Mouse (Mus musculus) G1E (cell line): ENCODE data around the gene Slc1a4. TPM values are rescaled to one million over a fixed set of nuclear protein-coding genes. Genes with fewer than 3 reads are reported as not detected.

Experiments used
- ATAC-seq: 2 replicates; pipeline ENCODE4 v1.8.0; 2016; ENCODE audit warnings: mild to moderate bottlenecking; ENCODE audit not compliant: insufficient number of reproducible peaks, poor library complexity, low FRiP score, severe bottlenecking; ENCODE audit errors: extremely low read depth
- DNase-seq: peaks from one replicate; pipeline ENCODE4 v3.0.0; 2012; ENCODE audit warnings: low spot score
- H3K27me3 ChIP-seq: 2 replicates; pipeline ENCODE4 v1.6.1; 2012; ENCODE audit warnings: mild to moderate bottlenecking, low read length, inconsistent platforms; ENCODE audit not compliant: insufficient read depth
- H3K36me3 ChIP-seq: replicated peaks from 2 replicates; pipeline ENCODE3; 2012; ENCODE audit warnings: mild to moderate bottlenecking, inconsistent platforms
- H3K4me1 ChIP-seq: 2 replicates; pipeline ENCODE4 v1.6.1; 2012; ENCODE audit warnings: low read depth, low read length, inconsistent platforms, mixed read lengths; ENCODE audit not compliant: insufficient read depth
- H3K4me3 ChIP-seq: 2 replicates; pipeline ENCODE4 v1.5.1; 2012; ENCODE audit warnings: low read depth, mild to moderate bottlenecking, inconsistent platforms, low read length, moderate library complexity, mixed read lengths
- H3K9me3 ChIP-seq: replicated peaks from 2 replicates; pipeline ENCODE4 v1.6.1; 2012; ENCODE audit warnings: inconsistent platforms
- CTCF ChIP-seq: IDR thresholded peaks from 2 replicates; pipeline ENCODE4 v1.5.1; 2012; ENCODE audit warnings: low read depth, low read length, inconsistent platforms, mixed read lengths
- GATA1 ChIP-seq: IDR thresholded peaks from 2 replicates; pipeline ENCODE4 v1.6.1; 2012; ENCODE audit warnings: borderline replicate concordance, low read length, inconsistent platforms, mixed read lengths
- GATA2 ChIP-seq: IDR thresholded peaks from 2 replicates; pipeline ENCODE4 v1.6.1; 2012; ENCODE audit warnings: low read depth, low read length, inconsistent platforms, borderline replicate concordance
- POLR2AphosphoS5 ChIP-seq: IDR thresholded peaks from 2 replicates; pipeline ENCODE4 v1.6.1; 2012; ENCODE audit warnings: low read depth, low read length, inconsistent platforms; ENCODE audit not compliant: insufficient replicate concordance
- TAL1 ChIP-seq: conservative IDR thresholded peaks from 2 replicates; pipeline ENCODE4 v1.6.1; 2012; ENCODE audit warnings: low read depth, low read length, inconsistent platforms, mixed read lengths
- polyA plus RNA-seq: library from polyadenylated mRNA; stranded (reverse); fragments of >175 nt; gene quantifications from 2 replicates; pipeline ENCODE4 v1.2.3, GENCODE M21; 2012
- total RNA-seq, 2 experiments: library from RNA; stranded (forward) in 1 of 2; stranded (reverse) in 1 of 2; fragments of 200-1000 nt in 1 of 2; fragments of >200 nt in 1 of 2; fragmentation: Nextera tagmentation in 1 of 2; gene quantifications; 2 replicates each; pipeline ENCODE4 v1.2.3; 2014 to 2017

Slc1a4 gene
- total and polyA plus RNA-seq, 3 experiments, result 0.71 to 7.2 (median 6.1) TPM

DNA sequence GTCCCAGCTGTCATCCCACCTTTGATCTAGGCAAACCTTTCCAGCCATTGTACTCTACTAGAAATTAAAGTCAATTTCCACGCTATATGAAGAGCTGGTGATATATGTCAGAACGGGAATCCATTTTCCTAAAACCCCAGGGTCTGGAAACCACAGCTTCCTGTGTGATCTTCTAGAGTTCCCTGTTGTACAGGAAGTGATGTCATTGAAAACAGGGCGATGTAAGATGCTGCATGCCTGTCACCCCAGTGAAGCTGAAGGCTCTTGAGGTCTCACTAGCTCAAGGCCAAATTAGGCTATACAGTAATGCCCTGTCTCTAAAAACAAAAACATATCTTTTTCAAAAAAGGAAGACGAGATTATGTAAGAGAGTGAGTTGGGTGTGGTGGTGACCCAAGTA is 31.2 kb downstream of the Slc1a4 start:
- TF ChIP-seq POLR2AphosphoS5 (no peak), GATA1 (no peak), CTCF (no peak), TAL1 (no peak), GATA2 (no peak)
- Histone ChIP-seq H3K27me3 (0 out of 2 replicates have a peak, but pooled peaks cover 3% of the 10 kb centered on the region), H3K9me3 (no peaks in the 10 kb centered on the region), H3K4me3 (no peak overlapping the region), H3K36me3 (peaks cover 37% of the 10 kb centered on the region), H3K4me1 (peaks cover 3% of the 10 kb centered on the region)
- no peak for DNase-seq
- no peak for ATAC-seq

DNA sequence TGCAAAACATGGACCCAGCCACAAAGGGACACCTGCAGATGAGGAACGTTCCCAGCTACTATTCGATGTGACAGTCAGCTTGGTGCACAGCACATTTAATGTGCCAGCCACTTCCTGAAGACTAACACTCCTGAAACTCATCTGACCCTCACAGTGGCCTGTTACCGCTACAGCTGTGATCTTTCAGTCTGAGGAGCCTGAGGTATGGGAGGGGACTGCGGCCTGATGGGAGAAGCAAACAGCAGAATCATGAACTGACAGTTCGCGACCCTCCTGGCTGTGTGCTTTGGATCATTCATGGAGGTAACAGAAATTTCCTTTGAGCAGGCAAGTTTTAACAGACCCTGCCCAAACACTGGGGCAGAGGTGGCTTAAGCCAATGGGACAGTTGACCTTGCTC is 31.7 kb downstream of the Slc1a4 start:
- Histone ChIP-seq H3K4me1 (peaks cover 3% of the 10 kb centered on the region), H3K36me3 (peaks cover 32% of the 10 kb centered on the region), H3K27me3 (0 out of 2 replicates have a peak, but pooled peaks cover 3% of the 10 kb centered on the region), H3K4me3 (no peak overlapping the region), H3K9me3 (no peaks in the 10 kb centered on the region)
- DNase-seq, result no peak
- TF ChIP-seq TAL1, result no peak
- no peak for TF ChIP-seq GATA1
- TF ChIP-seq POLR2AphosphoS5, result no peak
- no peak for TF ChIP-seq CTCF
- no peak for TF ChIP-seq GATA2
- no peak for ATAC-seq

DNA sequence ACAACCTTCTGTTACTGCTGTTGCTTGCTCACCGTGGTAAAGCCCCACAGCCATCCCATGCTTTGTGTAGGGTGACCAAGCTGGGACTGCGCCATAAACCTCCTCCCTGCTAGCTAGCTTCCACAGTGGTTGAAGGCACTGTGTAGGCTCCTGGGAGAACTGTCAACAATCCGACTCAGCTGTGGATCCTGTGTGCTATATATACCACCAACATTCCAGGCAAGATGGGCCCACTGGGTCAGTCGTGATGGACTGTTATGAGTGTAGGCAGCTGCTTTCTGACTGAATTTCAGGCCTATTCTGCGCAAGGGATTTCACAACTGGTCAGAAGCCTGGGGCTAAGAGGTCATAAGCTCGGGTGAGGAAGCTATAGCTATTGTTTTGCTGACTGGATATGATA is 32.6 kb downstream of the Slc1a4 start:
- ATAC-seq (no peak), DNase-seq (no peak)
- no peak for TF ChIP-seq TAL1
- TF ChIP-seq POLR2AphosphoS5, result no peak
- no peak for TF ChIP-seq GATA1
- TF ChIP-seq GATA2, result no peak
- TF ChIP-seq CTCF, result no peak
- Histone ChIP-seq H3K27me3 (0 out of 2 replicates have a peak, but pooled peaks cover 3% of the 10 kb centered on the region), H3K4me1 (no peaks in the 10 kb centered on the region), H3K36me3 (peaks cover 23% of the 10 kb centered on the region), H3K9me3 (no peaks in the 10 kb centered on the region), H3K4me3 (no peak overlapping the region)

DNA sequence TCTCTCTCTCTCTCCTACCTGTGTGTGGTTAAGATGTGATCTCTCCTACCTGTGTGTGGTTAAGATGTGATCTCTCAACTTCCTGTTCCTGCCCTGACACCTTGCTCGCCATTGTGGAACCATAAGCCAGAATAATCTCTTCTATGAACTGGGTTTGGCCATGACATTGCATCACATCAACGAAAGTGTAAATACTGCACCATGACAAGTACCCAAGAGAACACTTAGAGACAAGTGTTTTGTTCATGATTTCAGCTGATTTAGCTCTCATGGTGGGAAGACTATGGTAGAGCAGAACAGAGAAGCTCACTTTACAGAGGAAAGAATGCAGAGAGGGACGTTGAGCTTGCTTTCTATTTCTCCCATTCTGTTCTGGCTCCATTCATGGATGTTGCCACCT is 48.0 kb downstream of the Slc1a4 start:
- DNase-seq, result no peak
- TF ChIP-seq TAL1 (no peak), CTCF (no peak), GATA1 (no peak), GATA2 (no peak), POLR2AphosphoS5 (no peak)
- Histone ChIP-seq H3K4me1 (no peaks in the 10 kb centered on the region), H3K27me3 (0 out of 2 replicates have a peak, but pooled peaks cover 4% of the 10 kb centered on the region), H3K36me3 (no peaks in the 10 kb centered on the region), H3K4me3 (no peak overlapping the region), H3K9me3 (peaks cover 2% of the 10 kb centered on the region)
- no peak for ATAC-seq

DNA sequence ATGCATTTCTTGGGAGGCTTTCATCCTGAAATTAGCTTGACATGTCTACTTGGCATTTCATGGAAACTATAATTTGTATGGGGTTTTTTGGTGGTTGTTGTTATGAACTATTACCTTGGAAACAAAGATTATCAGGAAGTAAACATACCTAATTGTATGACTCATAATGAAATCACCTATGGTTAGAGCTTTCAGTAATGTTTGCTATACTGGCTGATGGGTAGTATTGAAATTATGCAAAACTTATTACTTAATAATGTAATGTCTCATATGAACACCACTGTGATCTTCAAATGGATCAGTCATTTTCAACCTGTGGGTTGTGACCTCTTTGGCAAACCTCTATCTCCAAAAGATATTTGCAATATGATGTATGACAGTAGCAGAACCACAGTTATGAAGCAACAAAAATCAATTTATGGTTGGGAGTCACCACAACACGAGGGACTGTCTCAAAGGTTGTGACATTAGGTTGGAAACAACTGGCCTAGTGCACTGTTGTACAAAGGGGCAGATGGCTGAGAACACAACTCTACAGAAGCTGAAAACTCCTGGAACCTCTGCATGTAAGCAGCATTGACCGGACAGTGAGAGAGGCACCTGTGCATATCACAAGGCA is 49.8 kb downstream of the Slc1a4 start:
- Histone ChIP-seq H3K4me1 (no peaks in the 10 kb centered on the region), H3K36me3 (no peaks in the 10 kb centered on the region), H3K4me3 (no peak overlapping the region), H3K27me3 (peaks cover 7% of the 10 kb centered on the region; the same call in 1 of the 2 replicates), H3K9me3 (no peaks in the 10 kb centered on the region; the same call in 1 of the 2 replicates)
- DNase-seq (no peak), ATAC-seq (no peak)
- TF ChIP-seq GATA2, result no peak
- TF ChIP-seq POLR2AphosphoS5, result no peak
- TF ChIP-seq GATA1, result no peak
- no peak for TF ChIP-seq TAL1
- no peak for TF ChIP-seq CTCF

DNA sequence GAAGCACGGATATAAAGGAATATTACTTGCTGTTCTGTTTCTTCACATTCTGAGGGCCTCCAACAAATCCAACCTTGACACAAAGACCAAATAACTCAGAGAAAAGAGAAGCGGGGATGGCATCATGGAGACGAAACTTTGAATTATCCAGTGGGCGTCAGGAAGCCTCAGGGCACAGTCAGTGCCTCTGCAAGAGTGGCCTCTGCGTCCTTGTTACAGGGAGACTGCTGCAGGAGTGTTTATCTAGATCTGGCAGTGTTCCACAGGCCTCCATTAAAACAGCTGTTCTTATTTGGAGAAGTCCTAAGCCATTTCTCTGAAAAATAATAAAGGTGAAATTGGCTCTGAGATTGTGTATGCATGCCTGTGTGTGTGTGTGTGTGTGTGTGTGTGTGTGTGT is 51.5 kb downstream of the Slc1a4 start:
- DNase-seq (no peak), ATAC-seq (no peak)
- peaks cover 9% of the 10 kb centered on the region for H3K27me3 ChIP-seq
- TF ChIP-seq POLR2AphosphoS5 (no peak), GATA2 (no peak), GATA1 (no peak), CTCF (no peak), TAL1 (no peak)
- no peaks in the 10 kb centered on the region for H3K36me3 ChIP-seq
- H3K9me3 ChIP-seq, result no peaks in the 10 kb centered on the region
- H3K4me1 ChIP-seq, result no peaks in the 10 kb centered on the region
- H3K4me3 ChIP-seq, result no peak overlapping the region
